Comparison of ENCODE assay signal across 8 mouse cellular contexts in the genomic region with DNA sequence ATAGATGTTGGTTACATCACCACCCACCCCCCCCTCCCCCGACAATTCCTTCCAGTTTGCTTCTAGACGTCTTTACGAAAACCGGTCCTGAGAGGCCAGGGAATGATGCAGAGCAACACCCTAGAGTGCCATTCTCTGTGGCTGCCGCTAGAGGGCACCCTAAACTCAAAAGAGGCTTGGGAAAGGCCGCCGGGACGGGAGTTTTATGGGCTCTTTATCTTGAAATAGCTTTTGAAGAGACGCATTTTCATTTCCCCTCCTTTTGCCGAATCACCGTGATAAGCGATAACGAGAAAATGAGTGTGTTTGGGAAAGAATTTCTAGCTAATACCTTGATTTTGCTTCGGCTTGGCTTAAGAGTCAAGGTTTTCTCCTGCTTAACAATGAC. TPM values are rescaled to one million over a fixed set of nuclear protein-coding genes. Genes with fewer than 3 reads are reported as not detected.
DNase-seq lines count a peak whose midpoint lies in the region.

No protein-coding gene starts in this region.

- H3K4me1 ChIP-seq in erythroblast, embryonic 14.5 days (ENCODE audit: control insufficient read depth) = peaks cover 52% of the 10 kb centered on the region

- H3K4me3 ChIP-seq in erythroblast, embryonic 14.5 days (replicated peaks) = peak overlapping the region; percentile 46

- no peaks in the 10 kb centered on the region for H3K9me3 ChIP-seq in erythroblast, embryonic 14.5 days (ENCODE audit: control insufficient read depth, low read length)

- H3K27me3 ChIP-seq in erythroblast, embryonic 14.5 days (ENCODE audit: control insufficient read depth) = peaks cover 4% of the 10 kb centered on the region; the same call in 1 of the 2 replicates

- peaks cover 2% of the 10 kb centered on the region; the same call in 1 of the 2 replicates for H3K36me3 ChIP-seq in erythroblast, embryonic 14.5 days (ENCODE audit: control insufficient read depth)

- DNase-seq in ES-CJ7 (ENCODE audit: low read depth, low spot score) = peak; percentile 79
- DNase-seq in adrenal gland, postnatal 14 days = peak; percentile 86
- DNase-seq in heart, postnatal 36 days = peak; percentile 67 to 78
- peak; percentile 79 to 86 for DNase-seq in layer of hippocampus, postnatal 10 days (ENCODE audit: low spot score in 2 of 2)
- peak; percentile 70 for DNase-seq in lung, postnatal 36 days
- DNase-seq in right cerebral cortex, adult 2 months (ENCODE audit: low spot score in 2 of 2) = peak; percentile 57 to 74
- DNase-seq in yolk sac, embryonic 10.5 days (ENCODE audit: low spot score) = peak; percentile 43

- intact Hi-C loops in heart, postnatal 36 days (cut with DNase I) = loop anchor here (2.0 to 5.0 kb wide), 2 partner anchors 92 to 181 kb away; no protein-coding TSS in a partner anchor

RNA-seq across cellular contexts. Expression of a gene that starts 6.9 kb away (rescaled TPM):
- 62.5 and 64.4 TPM in 2 replicates for total RNA-seq in adrenal gland, postnatal 14 days (2021)
- polyA plus RNA-seq in erythroblast, embryonic 14.5 days (2012) = 46.1 and 68.5 TPM in 2 replicates
- 10 to 100 TPM; 48.7 to 58.3 TPM for total RNA-seq in heart, postnatal 36 days (2021)
- 10 to 100 TPM; 22.8 to 26.9 TPM for total RNA-seq in layer of hippocampus, postnatal 10 days (2021)

RNA-seq across cellular contexts. Expression of a gene that starts 51.9 kb away (rescaled TPM):
- 0.15 TPM in 1 of 2 replicates, not detected in the other for total RNA-seq in adrenal gland, postnatal 14 days (2021)
- polyA plus RNA-seq in erythroblast, embryonic 14.5 days (2012) = not detected in 2 replicates
- not detected for total RNA-seq in heart, postnatal 36 days (2021)
- not detected for total RNA-seq in layer of hippocampus, postnatal 10 days (2021)

Comparison
In these comparisons a context has a peak if more than half of its experiments do, and no peak if none do; other contexts are left out.
1. Peak in every context shown above with its lines: DNase-seq and H3K4me3 ChIP-seq.